Mouse (Mus musculus) midbrain, embryonic 16.5 days (tissue): ENCODE measurements around the gene Gm12185. TPM values are rescaled to one million over a fixed set of nuclear protein-coding genes. Genes with fewer than 3 reads are reported as not detected.
"Not testable (repeated sequence)": the region's sequence is repeated elsewhere in the genome, so short reads cannot be mapped to it uniquely, and the experiment has no call there.

Experiments
- ATAC-seq: fragments of 200-750 bp; cut with Nextera tagmentation; 2 replicates; pipeline ENCODE4 v1.8.0; 2017; ENCODE audit warnings: moderate TSS enrichment
- H3K27ac ChIP-seq: fragments of 300-500 bp; sonication (generic); 2 replicates; pipeline ENCODE4 v1.5.1; 2014; ENCODE audit warnings: mild to moderate bottlenecking, low read length, mixed read lengths
- H3K27me3 ChIP-seq: fragments of 300-500 bp; sonication (generic); 2 replicates; pipeline ENCODE4 v1.6.1; 2014; ENCODE audit warnings: low read depth, low read length, mixed read lengths; ENCODE audit not compliant: control insufficient read depth, insufficient read depth
- H3K36me3 ChIP-seq: fragments of 300-500 bp; sonication (generic); 2 replicates; pipeline ENCODE4 v1.6.1; 2014; ENCODE audit warnings: mild to moderate bottlenecking, low read length, moderate library complexity, mixed read lengths; ENCODE audit not compliant: control insufficient read depth, insufficient read depth
- H3K4me1 ChIP-seq: fragments of 300-500 bp; sonication (generic); 2 replicates; pipeline ENCODE4 v1.6.1; 2014; ENCODE audit warnings: mild to moderate bottlenecking, low read length, mixed read lengths; ENCODE audit not compliant: control insufficient read depth, insufficient read depth
- H3K4me2 ChIP-seq: fragments of 300-500 bp; sonication (generic); 2 replicates; pipeline ENCODE4 v1.6.1; 2014; ENCODE audit warnings: mild to moderate bottlenecking, low read length, mixed read lengths
- H3K4me3 ChIP-seq: fragments of 300-500 bp; sonication (generic); 2 replicates; pipeline ENCODE4 v1.5.1; 2014; ENCODE audit warnings: low read depth, mild to moderate bottlenecking, low read length, moderate library complexity, mixed read lengths
- H3K9ac ChIP-seq: fragments of 300-500 bp; sonication (generic); 2 replicates; pipeline ENCODE4 v1.6.1; 2014; ENCODE audit warnings: low read depth, low read length, mixed read lengths
- H3K9me3 ChIP-seq: fragments of 300-500 bp; sonication (generic); replicated peaks from 2 replicates; pipeline ENCODE4 v1.6.1; 2014; ENCODE audit warnings: mild to moderate bottlenecking, low read length, mixed read lengths; ENCODE audit not compliant: control insufficient read depth, poor library complexity, severe bottlenecking
- WGBS: fragments of 180-500 bp; shearing (Covaris S2); extraction: QIAGEN DNeasy Blood & Tissue Kit; methylation state at CpG from one replicate; pipeline ENCODE4 v1.1.7; 2014; 5-methylcytosine and 5-hydroxymethylcytosine counted together
- polyA plus RNA-seq: library from polyadenylated mRNA; unstranded; fragments of >200 nt; fragmentation: Nextera tagmentation; extraction: Ambion mirVana; gene quantifications from 2 replicates; pipeline ENCODE4 v1.2.1, GENCODE M21; 2015

Gm12185 gene
- polyA plus RNA-seq, 1 experiment from 2014 or later: not detected

- H3K4me1 ChIP-seq, H3K9me3 ChIP-seq, H3K4me3 ChIP-seq, H3K9ac ChIP-seq, H3K27ac ChIP-seq, H3K4me2 ChIP-seq, ATAC-seq, H3K27me3 ChIP-seq, H3K36me3 ChIP-seq: not testable (repeated sequence)
- WGBS: 78% methylated on average over 1 of the region's 1 CpGs
Measured at GRCm38 (mm10) chr11:48933422-48933821, 58.6 kb downstream of the Gm12185 start.

- 92% methylated on average over 1 of the region's 1 CpGs for WGBS
- not testable (repeated sequence) for H3K36me3 ChIP-seq, H3K27ac ChIP-seq, H3K4me3 ChIP-seq, H3K4me2 ChIP-seq, H3K9ac ChIP-seq, H3K9me3 ChIP-seq, ATAC-seq, H3K27me3 ChIP-seq, H3K4me1 ChIP-seq
Measured at GRCm38 (mm10) chr11:48928068-48928467, 64.0 kb downstream of the Gm12185 start.

- ATAC-seq, H3K36me3 ChIP-seq, H3K9me3 ChIP-seq: not testable (repeated sequence)
Measured at GRCm38 (mm10) chr11:48926437-48926836, 65.6 kb downstream of the Gm12185 start.

DNA sequence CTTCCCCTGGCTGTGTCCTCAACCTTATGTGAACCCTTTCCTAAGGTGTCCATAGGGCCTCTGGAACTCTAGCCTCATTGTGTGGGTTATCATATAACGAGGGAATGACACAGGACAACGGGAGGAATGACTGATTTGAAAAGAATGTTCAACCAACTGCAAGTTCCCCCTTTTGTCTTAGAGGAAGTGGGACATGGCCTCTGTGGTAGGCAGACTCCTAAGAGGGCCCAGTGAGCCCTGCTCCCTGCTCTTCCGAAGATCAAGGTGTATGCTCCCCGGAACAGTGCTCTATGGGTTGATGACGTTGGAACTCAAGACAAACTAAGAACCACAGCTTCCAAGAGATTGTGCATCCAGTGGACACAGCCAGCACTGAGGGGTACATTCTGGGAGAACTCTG is 68.2 kb downstream of the Gm12185 start:
- not testable (repeated sequence) for H3K9me3 ChIP-seq, H3K9ac ChIP-seq, H3K4me2 ChIP-seq, H3K27ac ChIP-seq, H3K36me3 ChIP-seq, H3K27me3 ChIP-seq, H3K4me3 ChIP-seq, ATAC-seq, H3K4me1 ChIP-seq
- WGBS: 84% methylated on average over 5 of the region's 5 CpGs

More at GRCm38 (mm10) chr11:48926437-48926836, 65.6 kb downstream of the Gm12185 start:
- not testable (repeated sequence) for H3K27ac ChIP-seq, H3K27me3 ChIP-seq, H3K9ac ChIP-seq, H3K4me2 ChIP-seq, H3K4me1 ChIP-seq, H3K4me3 ChIP-seq

DNA sequence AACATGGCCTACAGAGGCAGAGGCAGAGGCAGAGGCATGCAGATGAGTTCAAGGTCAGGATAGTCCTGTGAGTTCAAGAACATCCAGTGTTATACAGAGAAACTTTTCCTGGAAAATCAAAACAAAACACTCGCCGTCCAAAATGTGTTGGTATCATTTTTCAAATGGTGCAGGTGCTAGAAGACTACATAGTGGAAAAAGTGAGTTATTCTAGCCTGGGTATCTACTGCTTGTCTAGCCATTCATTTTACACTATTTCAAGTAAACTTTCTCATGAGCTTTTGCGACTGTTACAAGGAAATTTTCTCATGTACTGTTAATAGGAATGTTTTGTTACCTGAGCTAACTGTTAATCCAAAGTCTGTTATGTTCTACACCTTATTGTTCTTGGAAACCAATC is 73.6 kb downstream of the Gm12185 start:
- no peak overlapping the region for H3K4me2 ChIP-seq
- H3K27me3 ChIP-seq: no peaks in the 10 kb centered on the region
- H3K4me3 ChIP-seq: no peak overlapping the region
- no peaks in the 10 kb centered on the region for H3K36me3 ChIP-seq
- no peak overlapping the region for H3K27ac ChIP-seq
- ATAC-seq: no peak
- H3K9ac ChIP-seq: no peak overlapping the region
- no peaks in the 10 kb centered on the region for H3K4me1 ChIP-seq
- H3K9me3 ChIP-seq: no peaks in the 10 kb centered on the region
- 86% methylated on average over 3 of the region's 3 CpGs for WGBS

- ATAC-seq: no peak
Measured at GRCm38 (mm10) chr11:48913611-48914010, 78.4 kb downstream of the Gm12185 start.

DNA sequence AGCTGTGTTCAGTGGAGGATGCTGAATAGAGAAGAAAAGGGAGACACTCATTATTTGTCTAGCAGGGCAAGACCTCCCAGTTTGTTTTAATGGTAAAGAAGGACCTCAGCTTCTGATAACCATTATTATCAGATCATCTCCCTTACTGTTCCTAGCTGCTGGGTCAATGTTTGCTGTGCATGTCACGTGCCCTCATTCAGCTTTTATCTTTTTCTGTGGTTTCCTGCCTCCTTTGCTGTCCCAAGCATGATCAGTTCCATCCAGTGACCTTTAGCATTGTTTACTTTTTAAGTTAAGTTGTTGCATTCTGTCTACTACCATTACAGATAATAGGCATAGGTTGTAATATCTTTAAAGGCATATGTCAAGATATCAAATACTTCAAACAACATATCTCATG is 83.6 kb downstream of the Gm12185 start:
- Histone ChIP-seq H3K27me3 (no peaks in the 10 kb centered on the region), H3K9ac (no peak overlapping the region), H3K4me3 (no peak overlapping the region), H3K4me2 (no peak overlapping the region), H3K36me3 (no peaks in the 10 kb centered on the region), H3K4me1 (no peaks in the 10 kb centered on the region), H3K27ac (no peak overlapping the region), H3K9me3 (no peaks in the 10 kb centered on the region)
- 42% methylated on average over 1 of the region's 1 CpGs for WGBS
- no peak for ATAC-seq

More at GRCm38 (mm10) chr11:48913611-48914010, 78.4 kb downstream of the Gm12185 start:
- H3K9me3 ChIP-seq: no peaks in the 10 kb centered on the region
- H3K27me3 ChIP-seq: no peaks in the 10 kb centered on the region
- 91% methylated on average over 1 of the region's 1 CpGs for WGBS
- H3K4me2 ChIP-seq: no peak overlapping the region
- no peak overlapping the region for H3K9ac ChIP-seq
- no peak overlapping the region for H3K4me3 ChIP-seq
- H3K4me1 ChIP-seq: no peaks in the 10 kb centered on the region
- no peak overlapping the region for H3K27ac ChIP-seq
- no peaks in the 10 kb centered on the region for H3K36me3 ChIP-seq

DNA sequence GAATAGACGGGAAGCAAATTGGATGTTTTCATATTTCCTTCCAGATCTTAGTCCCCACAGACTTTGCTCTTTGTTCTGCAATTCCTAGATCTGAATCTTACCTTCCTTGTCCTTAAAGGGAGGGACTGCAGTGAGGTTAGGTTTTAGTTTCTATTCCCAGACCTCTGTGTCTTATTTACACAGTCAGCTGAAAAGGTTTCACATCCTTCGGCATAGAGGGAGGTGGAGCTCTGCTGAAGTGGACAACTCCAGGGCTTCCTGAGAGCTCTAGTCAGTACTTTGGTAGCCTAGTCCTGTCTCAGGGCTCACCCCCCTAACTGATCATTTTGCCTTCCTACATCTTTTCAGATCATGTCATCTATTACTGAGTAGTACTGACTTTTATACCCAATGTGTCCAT is 90.0 kb downstream of the Gm12185 start, which contains the start of gene Gm5431:
TSS of gene Gm5431 (minus strand) at position 194 of the 400 bp plus-strand sequence.
- H3K9me3 ChIP-seq: no peaks in the 10 kb centered on the region
- H3K4me3 ChIP-seq: no peak within 1 kb of the TSS
- H3K9ac ChIP-seq: no peak within 1 kb of the TSS
- no peak within 1 kb of the TSS for H3K4me2 ChIP-seq
- H3K27me3 ChIP-seq: no peaks in the 10 kb centered on the region
- no peaks in the 10 kb centered on the region for H3K4me1 ChIP-seq
- WGBS: 74% methylated on average over 2 of the region's 2 CpGs
- no peak for ATAC-seq
- H3K36me3 ChIP-seq: no peaks in the 10 kb centered on the region
- H3K27ac ChIP-seq: no peak within 1 kb of the TSS

DNA sequence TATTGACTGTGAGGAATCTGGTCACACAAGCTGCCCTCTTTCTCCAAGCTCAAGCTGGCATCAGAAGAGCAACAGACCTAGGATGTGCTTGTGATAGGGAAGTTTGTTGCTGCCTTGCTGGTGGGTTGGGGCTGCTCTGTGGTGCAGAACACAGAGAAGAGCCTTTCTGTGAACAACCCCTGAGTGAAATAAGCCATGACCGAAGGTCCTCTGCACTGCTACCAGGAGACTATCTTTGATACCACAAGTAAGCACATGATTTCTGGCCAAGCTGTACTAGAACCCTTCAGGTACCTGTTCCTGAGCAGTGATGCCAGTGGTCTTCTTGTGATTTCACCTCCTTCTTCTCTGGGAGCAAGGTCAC is 90.5 kb downstream of the Gm12185 start:
- not testable (repeated sequence) for H3K36me3 ChIP-seq, H3K9ac ChIP-seq, H3K9me3 ChIP-seq, H3K27me3 ChIP-seq, H3K4me3 ChIP-seq, H3K4me1 ChIP-seq, ATAC-seq, H3K4me2 ChIP-seq, H3K27ac ChIP-seq
- 100% methylated on average over 1 of the region's 1 CpGs for WGBS
